Mouse (Mus musculus) retina, adult 2 months (tissue): ENCODE data around the gene Dram1.
A peak's percentile ranks its signal among the peaks of the same experiment; 100 is the strongest.

ENCODE experiments used
- DNase-seq: peaks from one replicate; pipeline ENCODE4 v3.0.0-alpha.2; 2012; ENCODE audit warnings: low read depth, low spot score

Dram1 gene

GRCm38 (mm10) chr10:88351411-88352103 lies 27.3 kb downstream of the Dram1 start:
- no peak for DNase-seq

GRCm38 (mm10) chr10:88350687-88351086 lies 28.2 kb downstream of the Dram1 start:
- DNase-seq: no peak

GRCm38 (mm10) chr10:88349800-88350199 lies 29.1 kb downstream of the Dram1 start:
- no peak for DNase-seq

- DNase-seq: no peak
Observed at GRCm38 (mm10) chr10:88346454-88347245, 32.2 kb downstream of the Dram1 start.

GRCm38 (mm10) chr10:88345899-88346401 lies 32.9 kb downstream of the Dram1 start:
- DNase-seq: no peak

- no peak for DNase-seq
Observed at GRCm38 (mm10) chr10:88341368-88341767, 37.5 kb downstream of the Dram1 start.

GRCm38 (mm10) chr10:88340660-88341059 lies 38.2 kb downstream of the Dram1 start:
- no peak for DNase-seq

GRCm38 (mm10) chr10:88330695-88331094 lies 48.2 kb downstream of the Dram1 start:
- DNase-seq: no peak

GRCm38 (mm10) chr10:88328056-88328450 lies 50.8 kb downstream of the Dram1 start:
- DNase-seq: no peak

GRCm38 (mm10) chr10:88327160-88328055 lies 51.5 kb downstream of the Dram1 start:
- peak; percentile 61 for DNase-seq

GRCm38 (mm10) chr10:88321739-88322138 lies 57.1 kb downstream of the Dram1 start:
- DNase-seq: no peak

GRCm38 (mm10) chr10:88320714-88321416 lies 58.0 kb downstream of the Dram1 start:
- DNase-seq: no peak

GRCm38 (mm10) chr10:88318179-88318578 lies 60.7 kb downstream of the Dram1 start:
- no peak for DNase-seq

GRCm38 (mm10) chr10:88317151-88317550 lies 61.7 kb downstream of the Dram1 start:
- DNase-seq: no peak

GRCm38 (mm10) chr10:88314841-88315240 lies 64.0 kb downstream of the Dram1 start:
- no peak for DNase-seq

GRCm38 (mm10) chr10:88309851-88310250 lies 69.0 kb downstream of the Dram1 start:
- no peak for DNase-seq

- no peak for DNase-seq
Observed at GRCm38 (mm10) chr10:88306235-88306634, 72.6 kb downstream of the Dram1 start.

GRCm38 (mm10) chr10:88304302-88304701 lies 74.6 kb downstream of the Dram1 start:
- peak; percentile 43 for DNase-seq

- DNase-seq: no peak
Observed at GRCm38 (mm10) chr10:88303079-88303478, 75.8 kb downstream of the Dram1 start.

GRCm38 (mm10) chr10:88301802-88302470 lies 76.9 kb downstream of the Dram1 start:
- DNase-seq: no peak

- DNase-seq: no peak
Observed at GRCm38 (mm10) chr10:88296991-88297390, 81.9 kb downstream of the Dram1 start.
